Mouse (Mus musculus): Measurements from ENCODE around the gene Lck.

- no peak for TF ChIP-seq CTCF (IDR thresholded peaks at IDR 0.05; ENCODE audit: control insufficient read depth, insufficient read depth, insufficient read length)
- no peak for TF ChIP-seq MAX (IDR thresholded peaks at IDR 0.05)
Measured at GRCm38 (mm10) chr4:129513891-129514290, 59.5 kb downstream of the Lck start.
